Mouse (Mus musculus) heart, postnatal 25 days (tissue): ENCODE measurements around the gene Kbtbd3. TPM values are rescaled to one million over a fixed set of nuclear protein-coding genes. Genes with fewer than 3 reads are reported as not detected.

Source experiments
- microRNA-seq: library from miRNA; unstranded; fragments of <30 nt; microRNA quantifications from one replicate; pipeline ENCODE4 v1.2.0, GENCODE M21; 2022
- total RNA-seq, 2 experiments: library from RNA; stranded (reverse); gene quantifications; 2 replicates each; pipeline ENCODE4 v1.2.3; 2021

Kbtbd3 gene
- total RNA-seq, 2 experiments from 2014 or later, result 9.0 to 9.3 TPM

Small RNAs within 50 kb of the gene (microRNA-seq; reads per million reads assigned to microRNA genes)
- gene Gm22195 (not detected), gene Gm23992 (not detected)

Other genes with a start within 250 kb of the Kbtbd3 start
- 10 to 100 TPM; 19.5 to 19.6 TPM for gene Aasdhppt, start 362 bp upstream of the Kbtbd3 start, total RNA-seq
- 10 to 100 TPM; 41.0 to 44.1 TPM for gene Msantd4, start 66.7 kb downstream of the Kbtbd3 start, total RNA-seq